Mouse (Mus musculus) testis, adult 2 months (tissue): ENCODE measurements around the gene Ptprf. TPM values are rescaled to one million over a fixed set of nuclear protein-coding genes. Genes with fewer than 3 reads are reported as not detected.

ENCODE experiments used
- H3K27ac ChIP-seq: fragments of 200-500 bp; 2 replicates; pipeline ENCODE4 v1.5.1; 2012; ENCODE audit warnings: low read depth, low read length; ENCODE audit not compliant: control insufficient read depth, insufficient read depth
- H3K27me3 ChIP-seq: fragments of 200-500 bp; 2 replicates; pipeline ENCODE4 v1.6.1; 2012; ENCODE audit warnings: mild to moderate bottlenecking, low read length, moderate library complexity; ENCODE audit not compliant: control insufficient read depth, insufficient read depth
- H3K36me3 ChIP-seq: fragments of 200-500 bp; 2 replicates; pipeline ENCODE4 v1.6.1; 2012; ENCODE audit warnings: mild to moderate bottlenecking, low read length; ENCODE audit not compliant: control insufficient read depth, insufficient read depth
- H3K4me1 ChIP-seq: fragments of 200-500 bp; 2 replicates; pipeline ENCODE4 v1.6.1; 2012; ENCODE audit warnings: low read length; ENCODE audit not compliant: control insufficient read depth, insufficient read depth
- H3K4me3 ChIP-seq: fragments of 200-500 bp; 2 replicates; pipeline ENCODE4 v1.5.1; 2012; ENCODE audit warnings: low read depth, mild to moderate bottlenecking, low read length, moderate library complexity, mixed read lengths; ENCODE audit not compliant: control insufficient read depth
- CTCF ChIP-seq: fragments of 200-500 bp; IDR thresholded peaks from 2 replicates; pipeline ENCODE4 v1.5.1; 2012; ENCODE audit warnings: low read depth, mild to moderate bottlenecking, inconsistent platforms, low read length, moderate library complexity; ENCODE audit not compliant: control insufficient read depth, insufficient read depth, insufficient replicate concordance
- POLR2A ChIP-seq: fragments of 200-500 bp; IDR thresholded peaks from 2 replicates; pipeline ENCODE4 v1.6.1; 2012; ENCODE audit warnings: low read depth, mild to moderate bottlenecking, inconsistent platforms, low read length, moderate library complexity; ENCODE audit not compliant: control insufficient read depth
- polyA plus RNA-seq: library from polyadenylated mRNA; depleted of rRNA; stranded (reverse); fragments of >200 nt; gene quantifications from 2 replicates; pipeline ENCODE4 v1.2.3, GENCODE M21; 2012

The Ptprf gene
- polyA plus RNA-seq, 1 experiment = 15.2 TPM

DNA sequence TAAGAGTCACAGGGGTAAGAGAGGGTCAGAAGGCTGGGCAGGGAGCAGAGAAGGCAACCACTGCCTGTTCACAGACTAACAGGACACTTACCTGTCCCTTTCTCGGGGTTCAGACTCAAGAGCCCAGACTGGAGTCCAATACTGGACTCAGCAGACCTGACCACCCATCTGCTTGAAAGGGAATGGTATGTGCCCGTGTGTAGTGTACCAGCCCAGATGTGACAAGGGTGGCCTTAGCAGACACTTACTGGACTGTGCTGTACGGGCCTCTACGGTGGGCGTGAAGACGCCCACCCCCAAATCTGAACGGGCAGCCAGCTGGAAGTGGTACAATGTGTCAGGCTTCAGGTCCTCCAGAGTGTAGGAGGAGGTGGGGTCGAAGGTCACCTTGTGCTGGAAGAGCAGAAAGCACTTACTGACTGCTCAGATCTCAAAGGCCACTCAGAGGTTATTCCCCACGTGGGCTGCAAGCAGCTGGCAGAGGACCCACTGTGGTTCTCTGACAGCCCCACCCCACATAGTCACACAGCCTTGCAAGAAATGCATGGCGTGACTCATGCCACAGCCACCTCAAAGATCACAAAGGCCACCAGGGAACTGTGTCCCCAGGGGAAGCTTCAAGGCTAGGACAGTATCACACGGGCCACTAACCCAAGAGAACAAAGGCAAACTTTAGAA, 56.4 kb downstream of the Ptprf start:
- no peaks in the 10 kb centered on the region for H3K36me3 ChIP-seq
- no peaks in the 10 kb centered on the region for H3K4me1 ChIP-seq
- TF ChIP-seq POLR2A (no peak), CTCF (no peak)
- H3K4me3 ChIP-seq = no peak overlapping the region
- no peaks in the 10 kb centered on the region for H3K27me3 ChIP-seq
- no peak overlapping the region for H3K27ac ChIP-seq

DNA sequence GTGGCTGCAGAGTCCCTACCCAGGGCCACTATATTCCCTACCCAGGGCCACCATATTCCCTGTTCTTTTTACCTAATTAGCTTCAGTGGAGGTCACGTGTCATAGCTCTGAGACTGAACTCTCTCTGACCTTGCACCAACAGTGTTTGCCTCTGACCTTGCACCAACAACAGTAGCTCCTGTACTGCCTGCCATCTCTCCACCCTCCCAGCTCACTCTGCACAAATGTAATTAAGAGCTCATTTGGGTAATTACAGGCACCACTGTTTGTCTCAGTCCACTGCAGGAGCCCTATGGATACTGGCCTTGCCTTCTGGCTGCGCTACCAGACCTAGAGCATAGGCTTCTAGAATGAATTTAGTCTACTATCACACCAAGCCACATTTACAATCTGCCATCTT, 57.3 kb downstream of the Ptprf start:
- H3K36me3 ChIP-seq = no peaks in the 10 kb centered on the region
- no peaks in the 10 kb centered on the region for H3K4me1 ChIP-seq
- H3K27ac ChIP-seq = no peak overlapping the region
- TF ChIP-seq CTCF (no peak), POLR2A (no peak)
- H3K4me3 ChIP-seq = no peak overlapping the region
- no peaks in the 10 kb centered on the region for H3K27me3 ChIP-seq

DNA sequence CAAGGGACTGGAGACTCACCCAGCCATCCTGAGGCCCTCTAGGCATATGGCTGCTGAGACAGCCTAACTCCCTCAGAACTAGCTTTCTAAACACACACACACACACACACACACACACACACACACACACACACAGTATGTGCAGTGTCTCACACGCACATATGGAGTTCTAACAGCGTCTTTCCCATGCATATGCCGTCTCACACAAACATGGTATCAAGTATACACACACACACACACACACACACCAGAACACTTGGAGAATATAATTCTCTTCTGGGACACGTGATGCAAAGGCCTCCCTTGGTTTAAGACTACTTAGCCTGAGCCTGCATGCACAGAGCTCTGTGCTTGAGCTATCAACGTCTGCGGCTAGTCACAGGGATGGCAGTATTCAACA, 59.3 kb downstream of the Ptprf start:
- TF ChIP-seq POLR2A (no peak), CTCF (no peak)
- Histone ChIP-seq H3K27me3 (no peaks in the 10 kb centered on the region), H3K27ac (no peak overlapping the region), H3K36me3 (no peaks in the 10 kb centered on the region), H3K4me1 (no peaks in the 10 kb centered on the region), H3K4me3 (no peak overlapping the region)

DNA sequence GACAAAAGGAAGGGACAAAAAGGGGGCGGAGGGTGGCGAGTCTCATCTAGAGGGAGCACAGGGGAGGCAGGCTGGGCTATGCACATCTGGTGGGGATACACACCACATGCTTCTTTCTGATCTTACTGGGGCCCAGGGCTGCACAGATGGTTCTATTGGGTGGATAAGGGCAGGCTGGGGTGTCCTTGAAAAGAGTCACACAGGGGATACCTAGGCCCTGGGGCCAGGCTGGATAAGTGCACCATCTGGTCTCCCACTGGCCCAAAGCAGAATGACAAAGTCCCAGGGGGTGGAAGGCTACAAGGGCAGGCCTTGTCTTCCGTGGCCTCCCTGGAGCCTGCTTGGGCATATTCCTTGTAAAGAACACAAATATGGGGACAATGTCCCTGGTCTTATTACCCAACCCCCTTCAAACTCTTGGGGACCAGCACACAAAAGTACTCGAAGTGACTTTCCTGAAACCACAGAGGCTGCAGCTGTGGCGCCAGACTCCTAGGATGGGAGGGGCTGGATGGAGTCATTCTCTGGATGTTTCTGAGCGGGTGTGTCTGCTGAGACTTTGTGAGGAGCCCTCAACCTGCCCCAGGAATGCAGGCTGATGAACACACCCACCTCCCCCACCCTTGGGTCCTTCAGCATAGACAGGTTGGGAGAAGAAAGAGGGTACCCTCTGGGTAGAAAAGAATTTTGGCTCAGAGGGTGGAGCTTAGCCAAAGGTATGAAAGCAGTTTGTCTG, 62.0 kb downstream of the Ptprf start:
- no peaks in the 10 kb centered on the region for H3K36me3 ChIP-seq
- H3K27ac ChIP-seq = no peak overlapping the region
- no peak overlapping the region for H3K4me3 ChIP-seq

DNA sequence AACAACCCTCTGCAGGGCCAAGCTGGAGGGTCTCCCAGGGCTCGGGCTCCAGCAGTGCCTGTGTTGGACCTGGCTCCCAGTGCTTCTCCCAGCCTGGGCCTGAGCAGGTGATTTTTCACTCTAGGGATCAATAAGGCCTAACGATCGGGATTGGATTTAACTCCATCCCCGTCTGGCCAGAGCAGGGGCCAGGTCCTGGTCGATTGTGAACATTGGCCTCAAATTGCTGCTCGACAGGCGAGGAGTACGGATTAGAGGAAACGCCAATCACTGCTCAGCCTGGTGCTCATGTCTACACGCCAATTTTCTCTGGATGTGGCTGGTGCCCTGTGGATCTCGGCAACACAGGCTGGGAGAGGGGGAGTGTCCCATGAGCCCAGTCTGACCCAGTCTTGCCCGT, 63.8 kb downstream of the Ptprf start:
- Histone ChIP-seq H3K27me3 (no peaks in the 10 kb centered on the region), H3K4me1 (no peaks in the 10 kb centered on the region), H3K4me3 (no peak overlapping the region), H3K36me3 (no peaks in the 10 kb centered on the region), H3K27ac (no peak overlapping the region)
- TF ChIP-seq CTCF = no peak
- TF ChIP-seq POLR2A = no peak

More for the DNA sequence above, 62.0 kb downstream of the Ptprf start:
- Histone ChIP-seq H3K27me3 (no peaks in the 10 kb centered on the region), H3K4me1 (no peaks in the 10 kb centered on the region)
- TF ChIP-seq POLR2A (no peak), CTCF (no peak)

DNA sequence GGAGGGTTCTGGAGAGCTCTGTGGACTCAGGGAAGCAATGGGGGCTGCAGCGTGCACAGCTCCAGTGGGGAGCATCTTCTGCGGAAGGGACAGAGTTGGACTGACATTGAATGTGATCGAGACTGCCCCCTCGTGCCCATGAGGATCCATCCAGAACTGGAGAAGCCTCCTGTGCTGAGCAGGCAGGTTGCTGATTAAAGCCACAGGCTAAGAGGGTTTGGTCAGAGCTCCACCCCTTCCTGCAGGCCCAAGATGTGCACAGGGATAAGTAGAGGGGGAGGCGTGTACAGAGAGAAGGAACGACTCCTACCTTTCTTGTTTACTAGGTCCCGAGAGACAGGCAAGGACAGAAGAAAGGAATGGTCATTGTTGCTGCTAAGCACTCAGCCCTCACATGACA, 69.9 kb downstream of the Ptprf start:
- Histone ChIP-seq H3K27ac (no peak overlapping the region), H3K27me3 (no peaks in the 10 kb centered on the region), H3K4me3 (no peak overlapping the region), H3K4me1 (no peaks in the 10 kb centered on the region), H3K36me3 (no peaks in the 10 kb centered on the region)
- TF ChIP-seq POLR2A (no peak), CTCF (no peak)

DNA sequence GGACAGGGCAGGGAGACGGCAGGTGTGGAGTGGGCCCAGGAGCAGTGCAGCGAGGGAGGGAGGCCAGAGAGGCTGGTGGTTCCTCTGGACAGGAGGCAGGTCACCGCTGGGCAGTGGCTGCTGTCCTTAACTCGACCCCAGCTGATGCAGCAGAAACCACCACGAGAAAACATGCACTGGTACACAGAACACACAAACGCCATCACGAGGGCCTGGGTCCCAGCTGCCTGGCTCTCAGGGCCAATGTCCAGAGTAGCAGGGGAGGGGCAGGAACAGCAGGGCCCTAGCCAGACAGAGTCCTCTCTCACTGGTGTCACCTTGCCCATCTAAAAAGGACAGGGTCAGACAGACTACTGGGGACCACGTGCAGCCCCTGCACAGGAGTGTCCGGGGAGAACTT, 70.4 kb downstream of the Ptprf start:
- H3K27ac ChIP-seq = no peak overlapping the region
- H3K27me3 ChIP-seq = no peaks in the 10 kb centered on the region
- H3K4me1 ChIP-seq = no peaks in the 10 kb centered on the region
- no peaks in the 10 kb centered on the region for H3K36me3 ChIP-seq
- H3K4me3 ChIP-seq = no peak overlapping the region
- TF ChIP-seq POLR2A = no peak
- TF ChIP-seq CTCF = no peak

DNA sequence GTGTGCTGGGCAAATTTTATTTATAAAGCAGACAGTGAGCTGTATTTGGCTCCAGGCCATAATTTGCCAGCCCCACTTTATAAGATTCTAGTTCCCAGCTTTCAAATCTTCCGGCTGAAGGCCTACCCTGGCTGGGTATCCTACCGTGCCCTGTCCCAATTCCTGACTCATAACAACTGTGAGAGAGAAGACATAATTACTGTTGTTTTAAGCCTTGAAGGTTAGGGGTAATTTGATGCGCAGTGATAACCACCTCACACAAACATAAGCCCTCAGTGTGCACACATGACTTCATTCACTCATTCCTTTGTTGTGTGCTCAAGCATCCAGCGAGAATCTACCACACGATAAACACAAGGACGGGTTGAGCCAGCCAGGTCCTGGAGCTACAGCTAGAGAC, 71.7 kb downstream of the Ptprf start:
- Histone ChIP-seq H3K27ac (no peak overlapping the region), H3K4me1 (no peaks in the 10 kb centered on the region), H3K27me3 (no peaks in the 10 kb centered on the region), H3K4me3 (no peak overlapping the region), H3K36me3 (no peaks in the 10 kb centered on the region)
- TF ChIP-seq POLR2A (no peak), CTCF (no peak)
